Mouse (Mus musculus): ENCODE data around the gene Dock6.

GRCm38 (mm10) chr9:21822686-21823085 lies 29.7 kb downstream of the Dock6 start:
- TF ChIP-seq POLR2A (IDR thresholded peaks at IDR 0.05; ENCODE audit: low read depth, low read length) (no peak), CTCF (IDR thresholded peaks at IDR 0.05; ENCODE audit: extremely low read depth, insufficient read depth, insufficient read length, insufficient replicate concordance) (no peak)
